Mouse (Mus musculus) embryonic fibroblast, embryonic 13.5 days (primary cell): ENCODE results near the gene Il2rg. TPM values are rescaled to one million over a fixed set of nuclear protein-coding genes. Genes with fewer than 3 reads are reported as not detected.
A peak's percentile ranks its signal among the peaks of the same experiment; 100 is the strongest.

Experiments used
- H3K27ac ChIP-seq: 2 replicates; pipeline ENCODE4 v1.5.1; 2012; ENCODE audit warnings: low read length, control low read depth, inconsistent platforms; ENCODE audit not compliant: insufficient read depth
- H3K4me1 ChIP-seq: 2 replicates; pipeline ENCODE4 v1.6.1; 2011; ENCODE audit warnings: low read length; ENCODE audit not compliant: control insufficient read depth, insufficient read depth
- H3K4me3 ChIP-seq: 2 replicates; pipeline ENCODE4 v1.5.1; 2011; ENCODE audit warnings: mild to moderate bottlenecking, control low read depth, low read length; ENCODE audit not compliant: insufficient read depth
- CTCF ChIP-seq: IDR thresholded peaks from 2 replicates; pipeline ENCODE4 v1.5.1; 2011; ENCODE audit warnings: mild to moderate bottlenecking, control low read depth, low read length, moderate library complexity, borderline replicate concordance; ENCODE audit not compliant: insufficient read depth
- POLR2A ChIP-seq: IDR thresholded peaks from 2 replicates; pipeline ENCODE4 v1.6.1; 2011; ENCODE audit warnings: low read depth, mild to moderate bottlenecking, control low read depth, low read length, moderate library complexity
- polyA plus RNA-seq: library from polyadenylated mRNA; stranded (reverse); fragments of >200 nt; gene quantifications from 2 replicates; pipeline ENCODE4 v1.2.4, GENCODE M21; 2011; ENCODE audit warnings: low read depth; ENCODE audit not compliant: missing spikeins, insufficient read length

Gene Il2rg
- polyA plus RNA-seq, 1 experiment = 4.6 TPM

DNA sequence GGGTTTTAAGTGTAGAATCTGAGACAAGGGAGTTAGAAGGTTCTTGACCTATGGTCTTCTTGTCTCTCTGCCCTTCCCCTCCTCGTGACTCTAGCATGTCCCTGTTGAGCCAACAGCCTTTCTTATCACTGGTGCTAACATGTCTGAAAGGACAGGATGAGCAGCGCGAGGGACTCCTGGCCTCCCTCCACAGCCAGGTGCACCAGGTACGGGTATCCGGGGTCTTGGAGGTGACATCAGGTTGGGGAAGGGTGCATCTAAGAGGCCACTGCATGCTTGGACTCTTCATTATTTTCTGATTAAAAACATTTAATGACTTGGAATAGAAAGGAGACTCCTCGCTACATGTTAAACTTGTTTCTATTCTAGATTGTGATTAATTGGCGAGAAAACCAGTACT lies 21.0 kb upstream of the Il2rg start:
- Histone ChIP-seq H3K27ac (no peak overlapping the region), H3K4me1 (no peaks in the 10 kb centered on the region), H3K4me3 (no peak overlapping the region)
- TF ChIP-seq CTCF = no peak
- TF ChIP-seq POLR2A = no peak

DNA sequence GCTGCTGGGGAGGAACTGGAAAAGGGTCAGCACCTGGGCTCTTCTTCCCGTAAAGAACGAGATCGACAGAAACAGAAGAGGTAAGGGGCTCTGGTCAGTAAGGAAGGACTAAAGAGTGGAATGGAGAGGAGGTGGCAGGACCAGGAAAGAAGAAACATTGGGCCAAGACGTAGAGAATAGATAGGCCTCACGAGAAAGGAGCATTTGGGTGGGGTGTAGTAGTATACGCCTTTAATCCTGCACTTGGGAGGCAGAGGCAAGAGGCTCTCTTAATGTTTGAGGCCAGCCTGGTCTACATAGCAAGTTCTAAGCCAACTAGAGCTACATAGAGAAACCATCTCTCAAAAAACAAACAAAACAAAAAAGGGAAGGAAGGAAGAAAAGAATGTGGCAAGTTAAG lies 20.4 kb upstream of the Il2rg start:
- Histone ChIP-seq H3K27ac (no peak overlapping the region), H3K4me3 (no peak overlapping the region), H3K4me1 (no peaks in the 10 kb centered on the region)
- TF ChIP-seq POLR2A (no peak), CTCF (no peak)

DNA sequence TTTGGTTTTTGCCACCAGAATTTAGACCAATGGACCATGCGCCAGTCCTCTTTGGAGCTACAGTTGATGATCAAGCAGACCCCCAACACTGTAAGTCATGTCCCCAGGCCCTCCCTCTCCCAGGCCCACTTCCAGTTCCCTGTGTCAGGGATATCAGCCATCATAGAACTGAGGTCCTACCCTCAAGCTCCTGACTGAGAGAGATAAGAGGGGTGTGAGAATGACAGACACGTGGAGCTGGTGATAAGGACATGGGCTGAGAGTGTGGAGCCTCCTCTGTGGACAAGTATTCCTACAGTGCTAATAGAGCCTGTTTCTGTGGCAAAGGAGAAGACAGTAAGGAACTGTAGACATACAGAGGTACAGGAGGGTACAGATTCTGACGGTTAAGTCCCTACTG lies 19.5 kb upstream of the Il2rg start:
- no peak overlapping the region for H3K4me3 ChIP-seq
- TF ChIP-seq POLR2A = no peak
- TF ChIP-seq CTCF = no peak
- no peaks in the 10 kb centered on the region for H3K4me1 ChIP-seq
- no peak overlapping the region for H3K27ac ChIP-seq

DNA sequence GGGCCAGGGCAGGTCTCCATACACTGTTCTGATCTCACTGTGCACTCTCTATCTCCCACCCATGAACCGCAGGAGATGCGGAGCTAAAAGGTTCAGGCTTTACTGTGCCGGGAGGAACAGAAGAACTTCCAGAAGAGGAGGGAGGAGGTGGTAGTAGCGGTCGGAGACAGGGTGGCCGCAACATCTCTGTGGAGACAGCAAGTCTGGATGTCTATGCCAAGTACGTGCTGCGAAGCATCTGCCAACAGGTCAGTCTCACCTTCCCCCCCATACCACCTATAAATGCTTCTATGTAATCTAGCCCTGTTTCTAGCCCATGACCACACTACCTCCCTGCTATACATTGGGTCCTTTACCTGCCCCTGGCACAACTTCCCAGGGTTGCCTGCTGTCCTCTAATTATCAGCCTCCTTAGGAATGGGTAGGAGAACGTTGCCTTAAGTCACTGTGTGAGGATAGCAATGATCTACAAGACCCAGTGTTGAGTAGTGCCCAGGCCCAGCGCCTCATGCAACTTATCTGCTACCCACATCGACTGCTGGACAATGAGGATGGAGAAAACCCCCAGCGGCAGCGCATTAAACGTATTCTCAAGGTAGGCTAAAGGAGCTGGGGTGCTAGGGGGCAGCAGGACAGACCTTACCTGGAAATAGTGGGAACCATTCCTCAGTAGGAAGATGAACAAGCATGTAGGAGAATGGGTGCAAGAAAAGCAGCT lies 18.1 kb upstream of the Il2rg start:
- Histone ChIP-seq H3K27ac (no peak overlapping the region), H3K4me1 (no peaks in the 10 kb centered on the region), H3K4me3 (no peak overlapping the region)
- no peak for TF ChIP-seq CTCF

DNA sequence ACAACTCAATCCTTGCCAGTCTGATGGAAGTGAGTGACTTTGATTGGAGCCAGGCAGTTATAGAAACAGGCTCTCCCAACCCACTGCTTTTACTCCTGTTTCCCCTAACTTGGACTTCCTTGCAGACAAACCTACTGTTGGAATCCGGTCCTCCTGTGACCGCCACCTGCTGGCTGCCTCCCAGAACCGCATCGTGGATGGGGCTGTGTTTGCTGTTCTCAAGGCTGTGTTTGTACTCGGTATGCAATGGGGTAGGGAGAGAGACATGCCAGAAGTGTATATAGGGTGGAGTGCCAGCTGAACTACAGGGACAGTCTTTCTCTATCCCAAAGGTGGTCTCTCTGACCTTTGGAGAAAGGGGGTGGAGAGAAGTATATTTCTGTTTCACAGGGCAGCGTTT lies 17.5 kb upstream of the Il2rg start:
- Histone ChIP-seq H3K27ac (no peak overlapping the region), H3K4me3 (no peak overlapping the region), H3K4me1 (no peaks in the 10 kb centered on the region)
- TF ChIP-seq CTCF = peak; percentile 73; the same call in 1 of the 2 replicates
- no peak for TF ChIP-seq POLR2A

DNA sequence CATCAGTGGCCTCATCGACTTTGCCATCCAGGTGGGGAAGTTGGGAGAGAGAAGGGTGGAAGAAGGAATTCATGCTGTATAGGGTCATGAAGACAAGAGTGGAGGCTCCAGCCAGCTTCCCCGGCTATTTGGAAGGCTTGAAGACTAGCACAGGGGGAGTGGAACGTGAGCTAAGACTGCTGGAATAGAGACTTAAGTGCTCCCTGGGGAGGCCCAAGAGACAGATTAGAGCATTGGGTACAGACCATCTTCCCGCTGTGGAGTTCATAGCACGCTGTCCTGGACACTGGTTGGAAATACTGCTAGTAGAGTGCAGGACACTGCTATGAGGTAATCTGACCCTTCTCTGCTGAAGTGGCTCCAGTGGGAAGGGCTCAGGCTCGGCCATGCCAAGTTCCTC lies 14.8 kb upstream of the Il2rg start:
- Histone ChIP-seq H3K4me3 (no peak overlapping the region), H3K4me1 (no peaks in the 10 kb centered on the region), H3K27ac (no peak overlapping the region)
- TF ChIP-seq CTCF = no peak
- TF ChIP-seq POLR2A = no peak

DNA sequence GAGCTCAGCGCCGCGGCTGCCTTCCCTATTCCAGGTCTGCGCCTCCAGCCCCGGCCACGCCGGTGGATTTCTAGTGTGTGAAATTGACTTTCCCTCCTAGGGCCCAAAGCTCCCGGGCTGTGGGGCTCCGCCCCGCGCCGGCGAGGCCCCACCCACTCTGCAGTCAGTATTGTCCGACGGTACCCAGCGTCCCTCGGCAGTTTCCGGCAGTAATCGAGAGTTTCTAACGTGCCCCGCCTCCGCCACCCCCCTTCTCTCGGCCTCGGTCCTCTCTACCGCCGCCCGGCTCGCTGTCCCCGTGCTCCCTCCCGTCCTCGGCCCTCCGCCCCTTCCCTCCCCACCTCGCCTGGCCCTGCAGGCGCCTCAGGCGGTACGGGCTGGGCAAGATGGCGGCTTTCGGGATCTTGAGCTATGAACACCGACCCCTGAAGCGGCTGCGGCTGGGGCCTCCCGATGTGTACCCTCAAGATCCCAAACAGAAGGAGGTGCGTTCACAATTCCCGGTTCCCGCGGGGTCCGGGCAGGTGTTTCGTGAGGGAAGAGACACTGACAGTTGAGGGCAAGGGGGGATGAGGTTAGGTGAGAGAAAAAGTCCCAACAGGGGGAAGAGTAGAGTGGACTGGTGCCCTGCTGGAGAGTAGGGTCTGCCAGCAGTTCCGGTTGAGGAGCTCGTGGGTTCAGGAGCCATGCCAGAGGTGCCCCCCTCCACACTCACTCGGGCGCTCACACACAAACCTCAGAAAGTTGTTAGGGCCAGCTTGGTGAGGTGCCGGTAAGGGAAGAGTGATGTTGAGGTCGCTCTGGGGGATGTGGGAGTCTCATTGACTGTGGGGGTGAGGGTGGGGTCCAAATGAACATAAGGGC lies 6.1 kb upstream of the Il2rg start, which contains the start of gene Med12:
Med12 (plus strand) TSS at position 156 of the 864 bp plus-strand sequence.
- peak within 1 kb of the TSS; percentile 84 for H3K4me3 ChIP-seq
- H3K4me1 ChIP-seq = no peaks in the 10 kb centered on the region
- TF ChIP-seq POLR2A = peak; percentile 50; the same call in 1 of the 2 replicates
- no peak for TF ChIP-seq CTCF
- no peak within 1 kb of the TSS for H3K27ac ChIP-seq

DNA sequence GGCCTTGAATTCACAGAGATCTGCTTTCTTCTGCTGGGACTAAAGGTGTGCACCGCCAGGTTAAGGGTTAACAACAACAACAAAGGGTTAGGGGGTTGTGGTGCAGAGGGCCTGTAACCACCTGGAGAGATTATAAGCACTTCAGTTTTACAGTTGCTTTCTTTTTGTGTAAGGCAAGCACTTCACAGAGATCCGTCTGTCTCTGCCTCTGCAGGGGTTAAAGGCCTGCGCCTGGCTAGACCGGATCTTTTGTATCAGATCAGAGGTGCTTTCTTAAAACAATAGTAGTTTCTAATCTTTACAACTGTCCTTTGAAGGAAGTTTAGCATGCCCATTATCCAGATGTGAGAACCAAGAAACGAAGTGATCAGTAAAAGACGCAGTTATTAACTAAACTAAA lies 5.4 kb upstream of the Il2rg start:
- no peak overlapping the region for H3K27ac ChIP-seq
- peak overlapping the region; percentile 18; the same call in 1 of the 2 replicates for H3K4me3 ChIP-seq
- no peaks in the 10 kb centered on the region for H3K4me1 ChIP-seq
- TF ChIP-seq CTCF (no peak), POLR2A (no peak)

DNA sequence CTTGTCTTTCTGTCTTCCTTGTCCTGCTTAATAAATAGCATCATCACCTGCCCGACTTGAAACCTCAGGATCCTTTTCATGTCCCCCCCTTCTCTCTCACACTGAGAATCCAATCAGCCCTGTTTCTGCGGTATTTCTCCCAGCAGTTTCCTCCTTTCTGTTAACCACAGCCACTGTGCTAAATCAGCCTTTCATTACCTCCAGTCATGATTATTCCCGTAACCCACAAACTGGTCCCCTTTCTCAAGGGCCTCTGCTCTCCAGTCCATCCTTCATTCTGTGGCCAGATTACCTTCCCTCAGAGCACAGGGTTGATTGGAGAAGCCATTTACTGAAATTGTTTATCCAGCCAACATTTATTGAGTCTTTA lies 685 bp upstream of the Il2rg start, which contains the start of gene Gm20489:
Gm20489 (minus strand) TSS at position 269 of the 370 bp plus-strand sequence.
- Histone ChIP-seq H3K4me3 (no peak within 1 kb of the TSS), H3K27ac (no peak within 1 kb of the TSS), H3K4me1 (no peaks in the 10 kb centered on the region)
- no peak for TF ChIP-seq POLR2A
- no peak for TF ChIP-seq CTCF

DNA sequence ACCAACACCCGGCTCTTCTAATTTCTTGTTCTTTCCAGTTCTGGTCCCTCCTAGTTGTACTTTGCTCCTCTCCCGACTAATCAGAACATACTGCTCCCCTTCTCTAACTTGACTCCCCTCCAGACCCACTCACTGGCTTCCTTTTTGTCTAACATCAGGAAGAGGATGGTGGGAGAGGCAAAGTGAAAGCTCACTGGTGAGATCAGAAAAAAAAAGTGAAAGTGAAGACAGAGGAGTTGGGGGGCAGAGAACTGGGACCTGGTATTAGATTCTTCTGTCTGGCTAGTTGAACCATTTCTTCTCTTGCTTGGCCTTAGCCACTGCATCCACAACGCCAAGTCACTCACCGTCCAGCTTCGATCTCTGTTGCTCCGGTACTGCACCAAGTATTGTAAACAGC lies 1.4 kb downstream of the Il2rg start:
- Histone ChIP-seq H3K4me1 (no peaks in the 10 kb centered on the region), H3K27ac (no peak overlapping the region), H3K4me3 (no peak overlapping the region)
- no peak for TF ChIP-seq POLR2A
- TF ChIP-seq CTCF = no peak
